Mouse (Mus musculus): ENCODE results near the gene Ttc7b. TPM values are rescaled to one million over a fixed set of nuclear protein-coding genes. Genes with fewer than 3 reads are reported as not detected.

Gene Ttc7b
- polyA plus RNA-seq, 1 experiment: 0.13 TPM

GRCm38 (mm10) chr12:100303141-100303540 lies 217.5 kb downstream of the Ttc7b start:
- Histone ChIP-seq H3K4me1 (ENCODE audit: control insufficient read depth) (no peaks in the 10 kb centered on the region), H3K9me3 (ENCODE audit: control insufficient read depth, low read length) (no peaks in the 10 kb centered on the region), H3K27me3 (ENCODE audit: control insufficient read depth) (no peaks in the 10 kb centered on the region), H3K4me3 (replicated peaks) (no peak overlapping the region), H3K36me3 (ENCODE audit: control insufficient read depth) (no peaks in the 10 kb centered on the region; the same call in 1 of the 2 replicates)
- TF ChIP-seq TAL1 (IDR thresholded peaks at IDR 0.05; ENCODE audit: low read length): no peak
- no peak for TF ChIP-seq GATA1 (IDR thresholded peaks at IDR 0.05; ENCODE audit: low read length)

DNA sequence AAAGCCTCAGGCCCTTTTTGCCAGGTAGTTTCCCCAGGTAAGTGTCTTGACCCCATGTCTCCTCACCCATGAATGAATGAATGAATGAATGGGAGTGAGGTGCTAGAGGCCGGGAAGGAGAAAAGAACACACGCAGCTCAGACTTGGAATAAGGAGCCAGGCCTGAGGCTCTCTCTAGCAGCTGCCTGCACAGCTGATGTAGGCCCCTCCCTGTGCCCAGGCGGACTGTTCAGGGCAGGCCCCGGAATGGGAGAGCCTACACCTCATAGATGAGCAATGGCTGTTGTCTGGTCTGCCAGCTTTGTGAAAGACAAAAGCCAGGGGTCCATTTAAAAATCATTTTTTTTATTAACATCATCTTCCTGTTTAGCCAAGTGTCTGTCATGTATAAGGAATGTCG lies 220.2 kb downstream of the Ttc7b start:
- no peak for TF ChIP-seq GATA1 (IDR thresholded peaks at IDR 0.05; ENCODE audit: low read length)
- TF ChIP-seq TAL1 (IDR thresholded peaks at IDR 0.05; ENCODE audit: low read length): no peak
- Histone ChIP-seq H3K4me1 (ENCODE audit: control insufficient read depth) (no peaks in the 10 kb centered on the region), H3K36me3 (ENCODE audit: control insufficient read depth) (no peaks in the 10 kb centered on the region; the same call in 1 of the 2 replicates), H3K9me3 (ENCODE audit: control insufficient read depth, low read length) (no peaks in the 10 kb centered on the region), H3K27me3 (ENCODE audit: control insufficient read depth) (no peaks in the 10 kb centered on the region), H3K4me3 (replicated peaks) (no peak overlapping the region)

DNA sequence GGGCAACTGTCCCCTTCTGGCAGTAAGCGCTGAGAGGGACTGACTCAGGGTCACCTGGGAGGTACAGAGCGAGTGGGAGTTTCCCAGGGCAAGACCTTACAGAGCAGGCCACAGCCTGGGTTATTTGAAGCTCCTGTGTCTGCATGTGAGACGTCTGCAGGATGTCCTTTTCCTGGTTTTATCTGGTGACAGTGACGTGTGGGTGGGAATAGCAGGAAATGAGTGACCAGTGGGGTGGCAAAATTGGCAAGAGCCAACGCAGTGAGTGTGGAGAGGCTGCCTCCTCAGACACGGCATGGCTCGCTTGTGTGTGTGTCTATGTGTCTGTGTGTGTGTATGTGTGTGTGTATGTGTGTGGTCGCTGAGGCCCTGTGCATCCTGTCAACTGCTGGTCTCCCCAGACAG lies 221.3 kb downstream of the Ttc7b start:
- Histone ChIP-seq H3K4me3 (replicated peaks) (no peak overlapping the region), H3K4me1 (ENCODE audit: control insufficient read depth) (no peaks in the 10 kb centered on the region), H3K36me3 (ENCODE audit: control insufficient read depth) (no peaks in the 10 kb centered on the region; the same call in 1 of the 2 replicates), H3K27me3 (ENCODE audit: control insufficient read depth) (no peaks in the 10 kb centered on the region), H3K9me3 (ENCODE audit: control insufficient read depth, low read length) (0 out of 2 replicates have a peak, but pooled peaks cover 3% of the 10 kb centered on the region)
- TF ChIP-seq TAL1 (IDR thresholded peaks at IDR 0.05; ENCODE audit: low read length): no peak
- TF ChIP-seq GATA1 (IDR thresholded peaks at IDR 0.05; ENCODE audit: low read length): no peak

DNA sequence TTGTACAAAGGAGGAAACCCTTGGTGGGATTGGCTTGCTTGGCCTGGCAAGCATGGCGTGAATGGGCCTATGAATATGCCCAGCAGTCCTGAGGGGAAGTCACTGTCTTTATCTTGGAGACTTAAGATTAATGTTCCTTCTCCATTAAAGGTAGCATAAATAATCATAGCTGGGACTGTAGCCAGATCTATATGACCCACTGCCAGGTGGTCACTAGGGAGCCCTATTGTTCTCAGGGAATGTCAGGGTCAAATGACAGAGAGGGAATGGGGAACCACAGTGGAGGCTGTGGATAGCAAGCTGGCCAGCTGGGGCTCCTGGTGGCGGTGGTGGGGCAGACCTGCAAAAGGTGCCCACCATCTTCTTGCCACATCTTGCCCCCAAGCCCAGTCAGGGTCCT lies 221.8 kb downstream of the Ttc7b start:
- no peaks in the 10 kb centered on the region for H3K27me3 ChIP-seq (ENCODE audit: control insufficient read depth)
- H3K4me3 ChIP-seq (replicated peaks): no peak overlapping the region
- TF ChIP-seq TAL1 (IDR thresholded peaks at IDR 0.05; ENCODE audit: low read length) (no peak), GATA1 (IDR thresholded peaks at IDR 0.05; ENCODE audit: low read length) (no peak)
- H3K4me1 ChIP-seq (ENCODE audit: control insufficient read depth): no peaks in the 10 kb centered on the region
- H3K36me3 ChIP-seq (ENCODE audit: control insufficient read depth): no peaks in the 10 kb centered on the region; the same call in 1 of the 2 replicates
- peaks cover 3% of the 10 kb centered on the region; the same call in 1 of the 2 replicates for H3K9me3 ChIP-seq (ENCODE audit: control insufficient read depth, low read length)

DNA sequence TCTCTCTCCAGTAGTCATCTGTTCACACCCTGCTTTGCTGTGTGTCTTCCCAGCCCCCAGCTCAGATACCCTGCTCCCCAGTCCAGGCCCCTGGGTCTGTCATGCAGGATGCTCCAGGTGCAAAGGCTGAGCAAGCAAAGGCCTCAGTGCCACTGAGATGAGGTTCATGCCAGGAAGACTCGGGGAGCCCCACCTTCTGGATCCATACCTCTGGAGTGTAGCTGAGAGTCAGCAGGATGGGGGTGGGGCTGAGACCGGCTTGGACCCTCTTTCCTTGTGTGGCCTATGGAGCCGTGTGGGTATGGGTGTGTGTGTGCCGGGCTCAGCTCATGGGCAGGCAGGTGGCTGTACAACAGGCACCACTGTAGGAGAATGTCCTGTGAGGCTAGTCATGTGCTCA lies 222.7 kb downstream of the Ttc7b start:
- TF ChIP-seq TAL1 (IDR thresholded peaks at IDR 0.05; ENCODE audit: low read length) (no peak), GATA1 (IDR thresholded peaks at IDR 0.05; ENCODE audit: low read length) (no peak)
- Histone ChIP-seq H3K9me3 (ENCODE audit: control insufficient read depth, low read length) (peaks cover 3% of the 10 kb centered on the region; the same call in 1 of the 2 replicates), H3K27me3 (ENCODE audit: control insufficient read depth) (no peaks in the 10 kb centered on the region), H3K4me1 (ENCODE audit: control insufficient read depth) (no peaks in the 10 kb centered on the region), H3K36me3 (ENCODE audit: control insufficient read depth) (no peaks in the 10 kb centered on the region; the same call in 1 of the 2 replicates), H3K4me3 (replicated peaks) (no peak overlapping the region)

DNA sequence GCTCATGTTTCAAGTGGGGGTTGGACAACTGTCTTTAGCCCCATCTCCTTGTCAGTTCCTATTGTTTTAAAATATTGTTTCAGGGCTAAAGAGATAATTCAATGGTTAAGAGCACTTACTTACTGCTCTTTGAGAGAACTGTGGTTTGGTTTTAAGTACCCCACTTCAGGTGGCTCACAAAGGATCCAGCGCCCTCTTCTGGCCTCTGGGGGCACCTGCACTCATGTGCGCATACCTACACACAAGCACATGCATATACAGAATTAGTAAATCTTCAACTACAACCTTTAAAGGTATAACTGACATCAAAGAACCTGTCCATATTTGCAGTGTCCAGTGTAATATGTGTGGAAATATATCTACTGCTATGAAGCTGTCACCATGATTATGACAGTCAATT lies 226.2 kb downstream of the Ttc7b start:
- Histone ChIP-seq H3K4me3 (replicated peaks) (no peak overlapping the region), H3K36me3 (ENCODE audit: control insufficient read depth) (no peaks in the 10 kb centered on the region), H3K27me3 (ENCODE audit: control insufficient read depth) (no peaks in the 10 kb centered on the region), H3K9me3 (ENCODE audit: control insufficient read depth, low read length) (peaks cover 3% of the 10 kb centered on the region; the same call in 1 of the 2 replicates), H3K4me1 (ENCODE audit: control insufficient read depth) (no peaks in the 10 kb centered on the region; the same call in 1 of the 2 replicates)
- no peak for TF ChIP-seq TAL1 (IDR thresholded peaks at IDR 0.05; ENCODE audit: low read length)
- no peak for TF ChIP-seq GATA1 (IDR thresholded peaks at IDR 0.05; ENCODE audit: low read length)

- H3K36me3 ChIP-seq (ENCODE audit: control insufficient read depth): no peaks in the 10 kb centered on the region
- no peaks in the 10 kb centered on the region for H3K27me3 ChIP-seq (ENCODE audit: control insufficient read depth)
- no peak for TF ChIP-seq GATA1 (IDR thresholded peaks at IDR 0.05; ENCODE audit: low read length)
- no peak for TF ChIP-seq TAL1 (IDR thresholded peaks at IDR 0.05; ENCODE audit: low read length)
- H3K4me1 ChIP-seq (ENCODE audit: control insufficient read depth): no peaks in the 10 kb centered on the region; the same call in 1 of the 2 replicates
- peaks cover 3% of the 10 kb centered on the region; the same call in 1 of the 2 replicates for H3K9me3 ChIP-seq (ENCODE audit: control insufficient read depth, low read length)
- no peak overlapping the region for H3K4me3 ChIP-seq (replicated peaks)
Measured at GRCm38 (mm10) chr12:100293956-100294355, 226.7 kb downstream of the Ttc7b start.

GRCm38 (mm10) chr12:100290711-100291685 lies 229.6 kb downstream of the Ttc7b start:
- no peak overlapping the region for H3K4me3 ChIP-seq (replicated peaks)
- peaks cover 3% of the 10 kb centered on the region; the same call in 1 of the 2 replicates for H3K9me3 ChIP-seq (ENCODE audit: control insufficient read depth, low read length)
- no peaks in the 10 kb centered on the region for H3K36me3 ChIP-seq (ENCODE audit: control insufficient read depth)
- H3K27me3 ChIP-seq (ENCODE audit: control insufficient read depth): no peaks in the 10 kb centered on the region
- no peaks in the 10 kb centered on the region; the same call in 1 of the 2 replicates for H3K4me1 ChIP-seq (ENCODE audit: control insufficient read depth)
- no peak for TF ChIP-seq TAL1 (IDR thresholded peaks at IDR 0.05; ENCODE audit: low read length)
- no peak for TF ChIP-seq GATA1 (IDR thresholded peaks at IDR 0.05; ENCODE audit: low read length)

DNA sequence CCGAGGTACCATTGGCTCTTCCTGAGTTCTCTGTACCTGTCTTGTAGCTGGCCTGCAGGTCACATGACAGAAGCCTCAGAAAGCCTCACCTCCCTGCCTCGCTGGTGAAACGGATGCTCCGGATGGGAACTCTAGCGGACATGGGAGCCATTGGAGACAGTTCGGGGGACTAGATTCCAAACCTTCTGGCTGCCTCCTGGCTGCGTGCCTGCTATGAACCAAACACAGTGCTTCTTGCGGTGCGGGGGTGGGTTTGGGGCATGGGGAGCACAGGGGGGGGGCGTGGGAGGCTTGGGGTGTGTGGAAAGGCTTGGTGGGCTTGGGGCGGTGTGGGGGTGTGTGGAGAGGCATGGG lies 230.5 kb downstream of the Ttc7b start:
- H3K27me3 ChIP-seq (ENCODE audit: control insufficient read depth): no peaks in the 10 kb centered on the region
- no peak overlapping the region for H3K4me3 ChIP-seq (replicated peaks)
- H3K36me3 ChIP-seq (ENCODE audit: control insufficient read depth): no peaks in the 10 kb centered on the region
- H3K4me1 ChIP-seq (ENCODE audit: control insufficient read depth): no peaks in the 10 kb centered on the region; the same call in 1 of the 2 replicates
- no peak for TF ChIP-seq GATA1 (IDR thresholded peaks at IDR 0.05; ENCODE audit: low read length)
- no peak for TF ChIP-seq TAL1 (IDR thresholded peaks at IDR 0.05; ENCODE audit: low read length)
- H3K9me3 ChIP-seq (ENCODE audit: control insufficient read depth, low read length): peaks cover 3% of the 10 kb centered on the region; the same call in 1 of the 2 replicates

Measured in erythroblast, embryonic 14.5 days (primary cell).